Mouse (Mus musculus) T-helper 1 cell (primary cell): ENCODE measurements at regions not wholly inside any gene's neighbourhood (a gene's known extent, or its start where the extent isn't known, plus 50 kb on each side); places are given as distances from the start of the nearest gene placed in this dataset.

Source experiments
- in situ Hi-C: fragments of 300-600 bp; cut with MboI, MseI; formaldehyde crosslinking; loops from one replicate; pipeline ENCODE4 v1.15.1; 2025; ENCODE audit warnings: high pct_unique_total_duplicates

DNA sequence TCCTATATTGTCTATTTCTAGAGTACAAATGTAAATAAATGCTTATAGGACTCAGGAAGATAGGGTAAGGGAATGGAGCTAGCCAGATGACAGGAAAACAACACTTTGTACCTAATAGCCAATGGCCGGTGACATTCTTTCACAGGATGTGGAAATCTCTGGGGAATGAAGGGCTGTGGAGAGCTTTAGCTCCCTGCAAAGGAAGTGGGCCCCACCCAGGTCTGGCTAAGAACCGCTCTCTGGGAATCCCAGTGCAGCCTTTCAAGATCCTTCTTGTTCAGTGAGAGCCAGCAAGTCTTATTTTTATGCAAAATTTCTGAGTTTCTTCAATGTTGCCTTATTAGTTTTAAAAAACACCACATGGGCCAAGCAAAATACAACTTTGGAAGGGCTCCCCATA lies 54.7 kb upstream of the Pappa2 start:
- in situ Hi-C loops, result no loop called here

DNA sequence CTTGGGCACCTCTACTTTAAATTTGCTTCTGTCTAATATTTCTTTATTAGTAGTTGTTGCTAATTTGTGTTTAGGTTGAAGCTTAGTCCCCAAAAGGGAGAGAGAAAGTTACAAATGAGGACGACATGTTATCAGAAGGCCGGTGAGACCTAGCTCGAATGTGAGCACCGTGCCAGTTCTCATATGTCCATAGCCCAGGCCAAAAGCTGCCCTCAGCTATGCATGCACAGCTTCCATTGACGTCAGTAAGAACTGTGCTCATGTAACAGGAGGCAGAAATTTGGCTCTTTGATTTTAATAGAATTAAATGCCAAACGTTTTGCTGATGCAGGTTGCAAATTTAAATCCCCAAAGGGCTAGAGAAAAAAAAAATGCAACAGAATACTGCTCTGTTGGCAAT lies 56.1 kb upstream of the Pappa2 start:
- in situ Hi-C loops, result no loop called here

DNA sequence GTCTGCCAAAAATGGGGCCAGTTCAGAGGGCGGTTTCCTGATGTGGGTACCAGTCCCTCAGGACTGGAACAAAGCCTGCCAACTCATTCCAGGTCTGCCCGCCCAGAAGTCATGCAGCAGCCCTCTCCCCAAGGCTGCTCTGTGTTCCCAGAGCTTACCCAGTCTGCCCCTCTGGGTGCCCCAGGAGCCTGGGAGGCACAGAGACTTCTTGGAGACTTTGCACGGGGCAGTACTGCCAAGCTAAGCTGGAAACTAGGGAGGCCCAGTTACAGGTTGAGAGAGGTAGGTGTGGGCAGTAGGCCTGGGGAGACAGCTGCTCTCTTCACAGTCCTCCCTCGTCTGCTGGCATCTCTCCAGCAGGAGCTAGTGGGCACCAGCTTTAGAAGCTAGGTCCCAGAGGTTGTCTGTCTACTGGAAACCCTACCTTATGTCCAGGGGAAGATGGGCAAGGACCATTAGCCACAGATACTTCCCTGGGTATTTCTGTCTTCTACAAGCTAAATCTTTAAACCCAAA lies 65.6 kb upstream of the Pappa2 start:
- in situ Hi-C loops, result no loop called here

DNA sequence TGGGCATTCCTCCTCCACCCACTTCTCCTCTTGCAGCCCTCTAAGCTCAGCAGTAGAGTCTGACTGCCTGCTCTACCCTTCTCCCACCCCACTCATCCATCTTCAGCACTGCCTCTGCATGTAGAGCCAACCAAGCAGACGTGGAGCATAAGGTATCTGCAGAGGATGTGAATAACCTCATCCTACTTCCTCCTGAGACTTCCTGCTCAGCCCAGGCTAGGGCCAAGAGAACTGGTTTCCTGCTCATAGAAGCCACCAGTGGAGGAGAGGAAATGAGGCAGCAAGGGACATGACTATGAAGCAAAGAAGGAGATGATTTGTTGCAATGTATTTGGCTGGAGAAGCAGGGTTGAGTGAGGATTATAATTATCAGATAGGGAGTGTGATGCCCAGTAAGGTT lies 84.7 kb upstream of the Pappa2 start:
- in situ Hi-C loops, result no loop called here

DNA sequence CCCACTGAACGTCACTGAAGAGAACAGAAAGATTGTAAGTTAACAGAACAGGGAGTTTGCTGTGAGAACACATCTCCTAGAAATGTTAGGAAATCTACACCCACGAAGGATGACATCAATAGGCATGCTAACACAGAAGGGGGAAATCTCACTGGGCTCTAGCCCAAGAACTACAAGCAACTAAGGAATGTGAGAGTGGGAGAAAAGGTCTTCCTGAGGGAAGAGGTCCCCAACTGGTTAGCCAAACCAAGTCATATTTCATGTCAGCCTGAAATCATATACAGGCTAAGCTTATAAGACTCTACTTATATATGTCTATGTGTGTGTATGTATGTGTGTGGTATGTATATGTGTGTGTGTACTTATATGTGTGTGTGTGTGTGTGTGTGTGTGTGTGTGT lies 118.9 kb upstream of the Pappa2 start:
- in situ Hi-C loops, result no loop called here

DNA sequence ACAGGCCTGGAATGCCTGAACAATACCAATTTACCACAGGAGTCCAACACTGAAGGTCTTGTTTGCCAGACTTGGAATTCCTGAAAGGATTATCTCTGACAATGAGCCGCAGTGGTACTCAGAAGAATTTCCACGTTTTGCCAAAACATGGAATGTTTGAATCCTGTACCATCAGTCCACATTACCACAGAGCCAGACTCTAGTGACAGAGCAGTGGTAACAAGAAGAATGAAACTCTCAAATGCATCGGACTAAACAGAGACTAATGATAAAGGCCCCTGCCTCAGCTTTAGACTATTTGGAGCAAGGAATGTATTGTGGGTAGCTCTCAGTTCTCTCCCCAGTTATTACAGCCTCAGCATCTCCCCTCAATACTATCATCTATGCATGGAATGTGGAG lies 109.9 kb upstream of the Cop1 start:
- in situ Hi-C loops, result no loop called here

DNA sequence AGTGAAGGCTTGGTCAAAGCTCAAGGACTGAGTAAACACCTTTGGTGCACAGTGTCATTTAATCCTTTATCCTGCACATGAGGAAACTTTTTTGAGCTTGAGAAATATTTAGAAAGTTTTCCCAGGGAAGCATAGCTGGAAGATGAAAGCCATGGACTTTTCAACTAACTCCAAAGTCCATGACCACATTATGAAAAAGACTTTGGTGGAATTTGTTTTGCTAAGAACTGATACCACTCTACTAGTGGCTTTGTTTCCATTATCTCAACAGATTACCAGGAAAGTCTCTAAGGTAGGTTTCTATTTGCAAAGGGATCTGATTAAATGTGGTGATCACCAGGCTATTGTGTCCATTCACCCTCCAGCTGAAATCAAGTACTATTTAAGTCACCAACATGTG lies 107.2 kb upstream of the Cop1 start:
- in situ Hi-C loops, result loop anchor here (25.0 kb wide), 1 partner anchor 1563 kb away; no protein-coding TSS in a partner anchor

DNA sequence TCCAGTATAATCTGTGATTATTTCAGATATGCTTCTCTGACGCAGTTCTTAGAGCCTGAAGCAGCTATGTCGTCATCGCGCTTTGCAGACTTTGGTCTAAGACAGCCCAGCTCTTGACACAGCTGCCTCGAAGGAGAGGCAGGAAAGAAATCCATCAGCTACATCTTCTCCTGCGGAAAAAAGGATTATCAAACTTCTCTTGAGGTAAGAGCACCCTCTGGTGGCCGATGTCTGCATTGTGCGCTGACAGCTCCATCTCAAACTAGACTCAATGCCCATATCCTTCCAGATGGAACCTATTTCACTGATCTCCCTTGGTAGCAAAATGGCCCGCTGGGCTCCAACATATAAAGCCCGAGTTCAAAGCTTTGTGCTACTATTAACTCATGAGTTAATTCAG lies 96.8 kb upstream of the Cop1 start:
- in situ Hi-C loops, result loop anchor here (10.0 to 25.0 kb wide), 2 partner anchors 460 to 1573 kb away; no protein-coding TSS in a partner anchor

DNA sequence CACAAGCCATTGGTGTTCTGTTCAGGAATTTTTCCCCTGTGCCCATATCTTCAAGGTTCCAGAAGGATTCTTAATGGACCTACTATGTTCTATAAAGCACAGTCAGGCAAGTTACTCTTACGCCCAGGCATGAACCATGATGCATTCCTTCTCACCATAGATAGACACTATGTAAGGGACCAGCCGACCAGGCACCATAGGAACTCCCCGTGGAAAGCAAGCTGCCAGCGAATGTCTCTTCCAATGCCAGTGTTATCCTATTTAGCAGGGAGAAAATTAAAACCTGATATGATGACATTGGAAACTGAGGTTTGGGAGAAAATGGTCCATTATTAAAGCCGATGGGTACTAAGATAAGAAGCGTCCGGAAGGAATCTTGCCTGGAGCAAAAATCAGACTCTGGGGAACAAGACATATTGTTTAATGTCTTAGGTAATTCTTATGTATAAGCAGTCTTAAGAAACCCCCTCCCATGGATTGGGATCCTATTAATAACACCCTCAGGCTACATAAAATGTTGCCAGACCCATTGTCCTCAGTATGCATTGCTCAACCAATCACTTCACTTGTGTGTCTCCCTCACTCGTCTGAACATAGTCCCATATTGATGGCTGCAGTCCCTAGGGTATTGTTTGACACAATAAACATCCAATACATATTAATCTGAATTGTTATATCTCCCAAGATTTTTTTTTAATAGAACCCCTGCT lies 84.2 kb upstream of the Cop1 start:
- in situ Hi-C loops, result loop anchor here (25.0 kb wide), 1 partner anchor 1586 kb away; no protein-coding TSS in a partner anchor

DNA sequence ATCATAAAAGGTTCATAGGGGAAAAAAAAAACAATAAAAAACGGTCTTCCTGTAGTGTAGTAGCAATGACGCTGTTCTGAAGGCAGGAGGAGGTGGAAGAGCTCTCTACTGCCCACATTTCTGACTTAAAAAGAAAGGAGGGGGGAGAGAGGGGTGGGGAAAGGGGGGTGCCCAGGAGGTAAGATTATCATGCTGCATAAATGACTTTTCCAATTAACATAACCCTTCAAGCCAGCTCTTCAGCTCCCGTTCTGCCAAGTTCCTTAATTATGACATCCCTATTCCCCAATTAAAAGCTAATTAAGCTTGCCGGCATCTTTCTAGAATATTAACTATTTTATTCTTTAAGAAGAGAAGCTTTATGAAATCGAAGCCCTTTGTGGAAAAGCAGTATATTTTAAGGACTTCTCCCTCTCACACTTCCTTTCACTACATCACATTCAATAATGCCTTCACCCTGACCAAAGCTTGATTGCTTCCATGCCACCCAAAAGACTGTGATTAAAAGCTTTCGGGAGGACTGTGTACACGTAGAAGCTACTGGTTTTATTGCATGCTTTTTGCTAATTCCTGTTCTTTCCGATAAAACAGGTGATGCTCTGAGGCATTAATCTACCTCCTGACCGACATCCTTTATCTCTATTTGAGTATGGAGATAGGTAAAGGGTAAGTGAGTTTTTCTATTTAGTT lies 83.5 kb upstream of the Cop1 start:
- in situ Hi-C loops, result loop anchor here (25.0 kb wide), 1 partner anchor 1586 kb away; no protein-coding TSS in a partner anchor

DNA sequence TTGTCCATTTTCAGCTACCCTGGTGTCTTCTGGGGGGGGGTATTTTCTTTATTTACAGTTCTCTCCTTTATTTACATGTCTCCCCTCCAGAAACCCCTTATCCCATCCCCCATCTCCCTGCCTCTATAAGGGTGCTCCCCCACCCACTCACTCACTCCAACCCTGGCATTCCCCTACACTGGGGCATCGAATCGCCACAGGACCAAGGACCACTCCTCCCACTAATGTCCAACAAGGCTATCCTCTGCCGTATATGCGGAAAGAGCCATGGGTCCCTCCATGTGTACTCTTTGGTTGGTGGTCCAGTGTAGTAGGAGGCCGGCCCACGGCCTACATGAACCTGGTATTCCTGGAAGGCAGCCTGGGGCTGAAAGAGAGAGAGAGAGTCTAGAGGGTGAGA lies 82.9 kb upstream of the Cop1 start:
- in situ Hi-C loops, result loop anchor here (25.0 kb wide), 1 partner anchor 1587 kb away; no protein-coding TSS in a partner anchor

DNA sequence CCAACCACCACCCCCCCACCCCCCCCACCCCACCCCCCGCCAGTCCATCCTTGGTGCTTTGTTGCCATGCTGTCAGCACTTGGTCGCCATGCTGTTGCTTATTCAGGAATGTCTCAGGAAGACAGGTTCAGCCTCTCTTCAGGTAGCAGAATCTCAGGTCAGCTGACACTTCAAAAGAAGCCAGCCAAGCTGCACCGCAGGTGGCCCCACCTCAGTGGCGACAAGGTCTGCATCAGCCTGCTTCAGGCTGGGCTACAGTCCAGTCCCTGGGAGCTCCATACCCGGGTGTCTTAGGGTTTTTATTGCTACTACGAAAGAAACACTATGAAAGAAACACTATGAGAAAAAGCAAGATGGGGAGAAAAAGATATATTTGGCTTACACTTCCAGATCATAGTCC lies 82.4 kb upstream of the Cop1 start:
- in situ Hi-C loops, result loop anchor here (25.0 kb wide), 1 partner anchor 1587 kb away; no protein-coding TSS in a partner anchor

DNA sequence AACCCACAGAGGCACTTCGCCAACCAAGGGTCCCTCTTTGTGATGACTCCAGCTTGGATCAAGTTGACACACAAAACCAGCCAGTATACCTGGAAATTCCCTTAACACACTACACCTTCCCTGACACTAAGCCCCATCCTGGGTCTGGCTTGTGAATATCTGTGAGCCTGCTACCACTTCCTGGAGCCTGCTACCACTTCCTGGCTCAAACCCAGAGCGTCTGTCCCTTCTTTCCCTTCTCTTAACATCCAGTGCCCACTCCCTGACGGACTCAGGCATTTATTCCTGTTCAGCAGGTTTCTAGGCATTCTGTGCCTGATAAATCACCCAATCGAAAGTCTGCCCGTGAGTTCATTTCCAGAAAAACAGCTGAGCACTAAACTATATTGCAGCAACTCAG lies 81.8 kb upstream of the Cop1 start:
- in situ Hi-C loops, result no loop called here

DNA sequence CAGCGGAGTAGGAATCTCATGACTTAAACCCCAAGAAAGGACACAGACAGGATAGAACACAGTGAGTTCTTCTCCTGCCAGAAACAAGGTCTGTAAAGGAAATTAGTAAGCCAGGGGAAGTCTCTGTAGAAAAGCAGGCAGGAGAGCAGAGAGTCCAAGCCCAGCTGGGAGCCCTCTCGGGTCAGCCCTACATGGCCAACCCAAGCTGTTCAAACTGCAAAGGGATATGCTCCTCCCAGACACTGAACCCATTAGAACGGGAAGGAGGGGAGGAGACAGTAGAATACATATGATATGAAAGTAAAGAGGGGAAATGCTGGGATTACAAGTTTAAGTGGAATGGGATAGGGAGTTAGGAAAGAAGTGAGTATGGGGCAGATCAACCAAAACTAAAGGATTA lies 75.7 kb upstream of the Cop1 start:
- in situ Hi-C loops, result no loop called here

DNA sequence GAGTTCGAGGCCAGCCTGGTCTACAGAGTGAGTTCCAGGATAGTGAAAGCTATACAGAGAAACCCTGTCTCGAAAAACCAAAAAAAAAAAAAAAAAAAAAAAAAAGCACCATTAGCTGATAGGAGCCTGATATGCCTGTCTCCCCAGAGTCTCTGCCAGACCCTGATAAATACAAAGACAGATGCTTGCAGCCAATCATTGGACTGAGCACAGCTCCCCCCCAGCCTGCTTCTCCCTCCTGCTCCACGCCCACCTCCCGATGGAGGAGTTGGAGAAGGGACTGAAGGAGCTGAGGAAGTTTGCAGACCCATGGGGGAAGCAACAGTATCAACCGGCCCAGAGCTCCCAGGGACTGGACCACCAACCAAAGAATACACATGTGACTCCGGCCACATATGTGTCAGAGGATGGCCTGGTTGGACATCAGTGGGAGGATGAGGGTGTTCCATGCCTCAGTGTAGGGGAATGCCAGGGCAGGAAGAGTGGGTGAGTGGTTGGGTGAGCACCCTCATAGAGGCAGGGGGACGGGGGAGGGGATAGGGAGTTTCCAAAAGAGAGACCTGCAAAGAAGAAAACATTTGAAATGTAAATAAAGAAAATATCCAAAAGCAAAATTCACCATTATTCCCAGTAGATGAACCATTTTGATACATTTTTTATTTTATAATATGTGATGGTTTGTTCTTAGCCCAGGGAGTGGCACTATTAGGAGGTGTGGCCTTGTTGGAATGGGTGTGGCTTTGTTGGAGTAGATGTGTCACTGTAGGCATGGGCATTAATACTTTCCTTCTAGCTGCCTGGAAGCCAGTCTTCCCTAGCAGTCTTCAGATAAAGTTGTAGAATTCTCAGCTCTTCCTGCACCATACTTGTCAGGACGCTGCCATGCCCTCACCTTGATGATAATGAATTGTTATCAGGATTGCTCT lies 71.8 kb upstream of the Cop1 start:
- in situ Hi-C loops, result no loop called here

DNA sequence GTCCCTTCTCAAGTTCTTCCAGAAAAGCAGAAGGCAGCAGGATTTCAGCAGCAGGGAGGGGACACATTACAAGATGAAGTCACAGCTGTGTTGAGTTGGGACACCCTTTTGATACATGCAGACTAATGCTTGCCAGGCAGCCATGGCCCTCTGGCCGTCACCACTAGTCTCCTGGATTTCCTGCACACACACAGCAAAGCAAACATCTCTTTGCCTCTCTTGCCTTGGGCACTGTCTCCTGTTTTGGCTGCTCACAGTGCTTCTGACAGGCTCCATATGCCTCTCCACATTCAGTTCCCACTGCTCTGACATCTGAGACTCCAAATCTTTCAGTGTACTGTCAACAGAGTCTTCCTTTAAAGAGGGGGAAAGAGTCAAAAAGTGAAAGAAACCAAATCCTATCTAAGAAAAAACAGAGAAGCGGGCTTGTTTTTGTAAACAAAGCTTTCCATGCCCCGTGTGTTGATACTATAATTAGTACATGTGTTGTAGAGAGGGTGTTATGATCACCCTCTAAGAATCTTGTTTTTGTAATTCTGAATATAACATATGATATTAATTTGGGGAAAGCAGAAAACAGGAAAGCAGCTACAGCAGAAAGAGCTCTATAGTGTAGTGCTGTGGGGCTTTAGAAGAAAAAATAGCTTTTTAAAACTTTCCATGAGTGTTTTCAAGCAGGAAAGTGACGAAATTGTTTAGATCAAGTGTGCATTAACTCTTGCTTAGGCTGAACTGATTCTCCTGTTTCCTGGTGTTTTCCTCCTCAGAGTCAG lies 68.8 kb upstream of the Cop1 start:
- in situ Hi-C loops, result no loop called here

DNA sequence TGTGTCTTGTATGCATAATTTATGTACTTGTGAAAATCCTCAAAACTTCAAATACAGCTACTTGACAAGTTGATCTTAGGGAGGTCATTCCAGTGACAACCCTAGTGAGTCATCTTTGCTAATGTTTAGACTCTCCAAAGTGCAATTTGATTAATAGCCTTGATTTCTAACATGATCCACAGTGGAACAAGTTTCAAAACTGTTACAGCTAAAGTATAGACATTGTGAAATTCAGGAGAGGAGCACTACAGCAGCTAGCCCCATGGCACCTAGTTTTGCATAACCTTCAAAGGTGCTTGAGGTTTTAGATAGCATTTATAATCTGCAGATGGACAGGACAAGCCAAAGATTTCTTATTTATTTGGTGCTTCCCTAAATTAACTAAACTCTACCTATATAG lies 50.1 kb upstream of the Cop1 start:
- in situ Hi-C loops, result no loop called here
